Mouse (Mus musculus) limb, embryonic 14.5 days (tissue): ENCODE results near the gene Nhlrc2. TPM values are rescaled to one million over a fixed set of nuclear protein-coding genes. Genes with fewer than 3 reads are reported as not detected.

Experiments
- ATAC-seq: fragments of 200-750 bp; cut with Nextera tagmentation; 2 replicates; pipeline ENCODE4 v1.8.0; 2017; ENCODE audit warnings: low read depth, moderate number of reproducible peaks, moderate TSS enrichment; ENCODE audit not compliant: low FRiP score
- DNase-seq: peaks from one replicate; pipeline ENCODE4 v3.0.0-alpha.2; 2015; ENCODE audit warnings: low spot score
- H3K27ac ChIP-seq: fragments of 300-500 bp; sonication (generic); replicated peaks from 2 replicates; pipeline ENCODE4 v1.5.1; 2014; ENCODE audit warnings: low read depth, mild to moderate bottlenecking, low read length, moderate library complexity, mixed read lengths
- H3K27me3 ChIP-seq: fragments of 300-500 bp; sonication (generic); 2 replicates; pipeline ENCODE4 v1.6.1; 2014; ENCODE audit warnings: low read length, mixed read lengths; ENCODE audit not compliant: control insufficient read depth, insufficient read depth
- H3K36me3 ChIP-seq: fragments of 300-500 bp; sonication (generic); 2 replicates; pipeline ENCODE4 v1.6.1; 2014; ENCODE audit warnings: mild to moderate bottlenecking, low read length, moderate library complexity, mixed read lengths; ENCODE audit not compliant: control insufficient read depth, insufficient read depth
- H3K4me1 ChIP-seq: fragments of 300-500 bp; sonication (generic); 2 replicates; pipeline ENCODE4 v1.6.1; 2014; ENCODE audit warnings: antibody characterized with exemption, low read length, mixed read lengths; ENCODE audit not compliant: control insufficient read depth, insufficient read depth
- H3K4me2 ChIP-seq: fragments of 300-500 bp; sonication (generic); replicated peaks from 2 replicates; pipeline ENCODE4 v1.6.1; 2014; ENCODE audit warnings: low read depth, mild to moderate bottlenecking, low read length, moderate library complexity; ENCODE audit not compliant: severe bottlenecking
- H3K4me3 ChIP-seq: fragments of 300-500 bp; sonication (generic); replicated peaks from 2 replicates; pipeline ENCODE4 v1.5.1; 2014; ENCODE audit warnings: low read length
- H3K9ac ChIP-seq: fragments of 300-500 bp; sonication (generic); 2 replicates; pipeline ENCODE4 v1.6.1; 2014; ENCODE audit warnings: mild to moderate bottlenecking, low read depth, low read length, moderate library complexity; ENCODE audit not compliant: severe bottlenecking
- H3K9me3 ChIP-seq: fragments of 300-500 bp; sonication (generic); 2 replicates; pipeline ENCODE4 v1.6.1; 2016; ENCODE audit warnings: low read length; ENCODE audit not compliant: control insufficient read depth
- POLR2A ChIP-seq: fragments of 200-500 bp; IDR thresholded peaks from 2 replicates; pipeline ENCODE4 v1.8.0; 2012; ENCODE audit warnings: inconsistent platforms, mild to moderate bottlenecking, moderate library complexity, borderline replicate concordance; ENCODE audit not compliant: insufficient read depth, insufficient read length; ENCODE audit errors: extremely low read depth
- WGBS: fragments of 180-500 bp; shearing (Covaris S2); extraction: QIAGEN DNeasy Blood & Tissue Kit; methylation state at CpG from one replicate; pipeline ENCODE4 v1.1.7; 2014; 5-methylcytosine and 5-hydroxymethylcytosine counted together
- polyA plus RNA-seq, 2 experiments: library from polyadenylated mRNA; depleted of rRNA in 1 of 2; stranded (reverse) in 1 of 2; unstranded in 1 of 2; fragments of >200 nt; fragmentation: Nextera tagmentation in 1 of 2; extraction: Ambion mirVana in 1 of 2; gene quantifications; 2 replicates each; pipeline versions ENCODE4 v1.2.1 to v1.2.3; 2012 to 2014

Gene Nhlrc2
- polyA plus RNA-seq, 2 experiments = 14.0 to 14.8 TPM

GRCm38 (mm10) chr19:56553177-56553576 lies 5.1 kb downstream of the Nhlrc2 start:
- no peak for DNase-seq
- TF ChIP-seq POLR2A = no peak

GRCm38 (mm10) chr19:56555972-56556371 lies 7.9 kb downstream of the Nhlrc2 start:
- Histone ChIP-seq H3K27ac (no peak overlapping the region), H3K4me2 (no peak overlapping the region), H3K4me1 (no peaks in the 10 kb centered on the region), H3K9me3 (no peaks in the 10 kb centered on the region), H3K36me3 (peaks cover 57% of the 10 kb centered on the region), H3K4me3 (no peak overlapping the region), H3K27me3 (no peaks in the 10 kb centered on the region), H3K9ac (no peak overlapping the region)
- no peak for DNase-seq
- no peak for ATAC-seq
- 83% methylated on average over 5 of the region's 5 CpGs for WGBS
- TF ChIP-seq POLR2A = no peak

More at GRCm38 (mm10) chr19:56553177-56553576, 5.1 kb downstream of the Nhlrc2 start:
- peaks cover 46% of the 10 kb centered on the region for H3K36me3 ChIP-seq
- no peaks in the 10 kb centered on the region for H3K27me3 ChIP-seq
- 93% methylated on average over 3 of the region's 3 CpGs for WGBS
- no peak for ATAC-seq
- no peak overlapping the region for H3K27ac ChIP-seq
- H3K4me3 ChIP-seq = no peak overlapping the region
- no peak overlapping the region for H3K9ac ChIP-seq
- 0 out of 2 replicates have a peak, but pooled peaks cover 5% of the 10 kb centered on the region for H3K4me1 ChIP-seq
- no peaks in the 10 kb centered on the region for H3K9me3 ChIP-seq
- no peak overlapping the region for H3K4me2 ChIP-seq

GRCm38 (mm10) chr19:56562433-56563138 lies 14.5 kb downstream of the Nhlrc2 start:
- ATAC-seq = no peak
- Histone ChIP-seq H3K4me3 (no peak overlapping the region), H3K4me2 (no peak overlapping the region), H3K4me1 (no peaks in the 10 kb centered on the region), H3K9ac (no peak overlapping the region), H3K27me3 (no peaks in the 10 kb centered on the region), H3K9me3 (no peaks in the 10 kb centered on the region), H3K36me3 (peaks cover 13% of the 10 kb centered on the region), H3K27ac (no peak overlapping the region)
- TF ChIP-seq POLR2A = no peak
- no peak for DNase-seq
- WGBS = 91% methylated on average over 9 of the region's 9 CpGs

- Histone ChIP-seq H3K36me3 (peaks cover 8% of the 10 kb centered on the region), H3K4me2 (no peak overlapping the region), H3K9ac (no peak overlapping the region), H3K4me3 (no peak overlapping the region), H3K9me3 (no peaks in the 10 kb centered on the region), H3K4me1 (no peaks in the 10 kb centered on the region), H3K27ac (no peak overlapping the region), H3K27me3 (no peaks in the 10 kb centered on the region)
- TF ChIP-seq POLR2A = no peak
- DNase-seq = no peak
- WGBS = 88% methylated on average over 3 of the region's 3 CpGs
- ATAC-seq = no peak
These were observed 15.4 kb downstream of the Nhlrc2 start for GRCm38 (mm10) chr19:56563469-56563868.

- 65% methylated on average over 6 of the region's 6 CpGs for WGBS
- ATAC-seq = no peak
- Histone ChIP-seq H3K9me3 (no peaks in the 10 kb centered on the region), H3K4me2 (no peak overlapping the region), H3K4me3 (no peak overlapping the region), H3K4me1 (no peaks in the 10 kb centered on the region), H3K27ac (no peak overlapping the region), H3K9ac (no peak overlapping the region), H3K36me3 (peaks cover 2% of the 10 kb centered on the region; the same call in 1 of the 2 replicates), H3K27me3 (no peaks in the 10 kb centered on the region)
- DNase-seq = no peak
- no peak for TF ChIP-seq POLR2A
These were observed 17.3 kb downstream of the Nhlrc2 start for GRCm38 (mm10) chr19:56565358-56565757.
